Mouse (Mus musculus): ENCODE measurements around the gene Sh2d1b1.
A peak's percentile ranks its signal among the peaks of the same experiment; 100 is the strongest.
"Not testable (repeated sequence)": the region's sequence is repeated elsewhere in the genome, so short reads cannot be mapped to it uniquely, and the experiment has no call there.

Gene Sh2d1b1

DNA sequence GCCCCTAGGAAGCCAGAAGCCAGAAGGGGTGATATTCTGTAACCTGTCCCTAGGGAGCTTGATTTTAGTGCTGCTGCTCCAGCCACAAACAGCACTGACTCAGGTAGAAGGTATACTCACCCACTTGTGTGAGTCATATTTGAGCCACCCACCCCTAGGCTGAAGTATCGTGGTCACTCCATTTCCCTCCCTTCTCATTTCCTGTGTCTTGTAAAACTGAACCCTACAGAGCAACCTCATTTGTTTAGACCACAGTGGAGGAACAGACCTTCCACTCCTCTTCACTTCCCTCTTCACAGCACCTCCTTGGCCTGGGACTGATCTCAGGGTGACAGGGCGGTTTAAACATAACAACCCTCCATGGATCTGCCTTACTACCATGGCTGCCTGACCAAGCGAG lies at the start of gene Sh2d1b1:
TSS of gene Sh2d1b1 (plus strand) at position 305 of the 400 bp plus-strand sequence.
- no peak for DNase-seq

DNA sequence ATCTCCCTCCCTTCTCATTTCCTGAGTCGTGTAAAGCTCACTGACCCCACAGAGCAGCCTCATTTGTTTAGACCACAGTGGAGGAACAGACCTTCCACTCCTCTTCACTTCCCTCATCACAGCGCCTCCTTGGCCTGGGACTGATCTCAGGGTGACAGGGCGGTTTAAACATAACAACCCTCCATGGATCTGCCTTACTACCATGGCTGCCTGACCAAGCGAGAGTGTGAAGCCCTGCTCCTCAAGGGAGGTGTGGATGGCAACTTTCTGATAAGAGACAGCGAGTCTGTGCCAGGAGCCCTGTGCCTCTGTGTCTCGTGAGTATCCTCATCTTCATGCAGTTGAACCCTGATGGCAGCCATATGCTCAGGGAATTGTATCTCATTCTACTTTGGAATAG lies 44.4 kb upstream of the Sh2d1b1 start, which contains the start of gene Sh2d1b2:
TSS of gene Sh2d1b2 (plus strand) at position 62 of the 400 bp plus-strand sequence.
- not testable (repeated sequence) for DNase-seq

DNA sequence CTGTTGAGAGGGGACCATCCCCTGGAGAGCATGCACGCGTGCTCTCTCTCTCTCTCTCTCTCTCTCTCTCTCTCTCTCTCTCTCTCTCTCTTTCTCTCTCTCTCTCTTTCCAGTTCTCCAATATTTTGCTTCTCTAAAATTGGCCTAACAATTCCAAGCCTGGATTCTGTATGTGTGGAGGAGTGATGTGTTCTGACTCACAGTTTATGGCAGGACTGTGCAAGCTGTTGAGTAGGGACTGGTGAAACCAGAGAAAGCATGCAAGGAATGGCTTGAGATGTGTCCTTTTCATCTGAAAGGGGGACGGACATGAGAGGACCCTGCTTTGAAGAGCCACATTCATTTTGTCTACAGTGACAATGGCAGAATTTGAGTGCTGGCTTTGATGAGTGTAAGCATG lies 32.1 kb upstream of the Sh2d1b1 start:
- DNase-seq, result no peak

DNA sequence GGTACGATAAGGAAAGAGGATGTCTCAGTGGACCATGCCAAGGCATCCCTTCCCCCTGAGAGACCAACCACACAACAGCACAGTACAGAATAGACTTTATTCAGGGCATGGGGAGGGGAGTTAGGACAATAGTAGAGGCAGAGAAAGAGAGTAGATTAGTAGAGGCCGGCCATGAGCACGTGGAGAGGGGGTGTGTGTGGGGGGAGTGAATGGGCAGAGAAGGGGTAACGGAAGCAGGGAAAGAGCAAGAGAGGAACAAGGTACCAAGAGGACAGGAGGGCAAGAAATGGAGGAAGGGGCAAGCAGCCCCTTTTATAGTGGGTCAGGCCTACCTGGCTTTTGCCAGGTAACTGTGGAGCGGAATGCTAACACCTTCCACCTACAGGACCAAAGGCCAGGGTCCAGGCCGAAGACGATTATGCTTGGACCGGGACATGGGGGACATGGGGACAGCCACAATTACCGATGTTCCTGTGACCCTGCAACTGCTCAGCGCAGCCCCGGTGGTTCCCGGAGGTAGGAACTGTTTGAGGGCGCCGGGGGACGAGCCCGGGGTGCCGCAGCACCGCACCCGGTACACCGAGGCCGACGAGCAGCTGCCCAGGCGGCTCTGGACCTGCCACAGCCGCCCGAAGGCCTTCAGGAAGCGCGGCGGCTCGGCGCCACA lies 22.1 kb upstream of the Sh2d1b1 start:
- DNase-seq, result no peak

DNA sequence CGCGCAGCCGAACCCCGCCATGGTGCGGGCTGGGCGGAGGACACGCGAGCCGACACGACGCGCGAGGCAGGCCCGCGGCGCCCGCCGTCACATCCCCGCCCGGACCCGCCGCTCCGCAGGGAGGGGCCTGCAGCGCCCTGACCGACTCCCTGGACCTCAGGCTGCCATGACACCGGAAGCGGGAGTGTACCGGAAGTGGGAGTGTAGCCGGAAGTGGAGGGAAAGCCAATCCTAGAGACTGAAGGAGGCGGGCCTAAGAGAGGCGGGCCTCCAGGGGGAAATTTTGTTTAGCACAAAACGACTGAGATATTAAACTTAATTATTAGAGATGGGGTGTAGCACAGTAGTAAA lies 21.6 kb upstream of the Sh2d1b1 start:
- DNase-seq, result peak; percentile 84 to 91

DNA sequence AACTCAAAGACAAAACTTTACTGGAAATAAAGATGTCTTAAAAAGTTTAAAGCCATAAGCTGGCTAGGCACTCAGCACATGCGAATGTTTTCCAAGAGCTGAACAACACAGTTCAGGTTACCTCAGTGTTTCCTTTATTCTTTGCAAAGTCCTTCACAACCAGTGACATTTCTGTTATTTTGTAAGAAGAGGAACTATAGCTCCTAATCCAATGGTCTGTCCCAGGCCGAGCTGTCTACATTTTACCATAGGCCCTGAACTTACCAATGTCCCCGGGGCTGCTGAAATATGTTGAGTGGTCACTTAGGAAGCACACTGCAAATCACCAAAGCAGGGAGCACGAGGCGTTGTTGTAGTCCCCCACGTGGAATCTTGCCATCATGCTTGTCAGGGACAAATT lies 6.8 kb upstream of the Sh2d1b1 start:
- no peak for DNase-seq

DNA sequence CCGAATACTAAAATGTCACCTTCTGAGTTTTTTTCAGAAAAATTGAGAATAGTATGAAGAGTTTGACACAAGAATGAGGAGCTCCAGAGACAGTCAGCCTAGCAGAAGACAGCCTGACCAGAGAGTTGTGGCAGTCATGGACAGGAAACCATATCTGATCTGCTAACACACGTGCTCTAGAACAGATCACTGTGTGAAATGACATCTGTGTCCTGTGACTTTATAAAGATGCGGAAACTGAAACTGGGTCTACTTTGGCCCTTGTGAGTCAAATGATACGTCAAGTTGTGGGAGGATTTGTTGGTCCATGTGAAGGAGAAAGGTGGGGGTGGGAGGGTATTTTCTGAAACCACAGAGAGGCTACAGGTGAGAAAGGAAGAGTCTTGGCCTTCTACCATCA lies 6.4 kb upstream of the Sh2d1b1 start:
- DNase-seq, result no peak

DNA sequence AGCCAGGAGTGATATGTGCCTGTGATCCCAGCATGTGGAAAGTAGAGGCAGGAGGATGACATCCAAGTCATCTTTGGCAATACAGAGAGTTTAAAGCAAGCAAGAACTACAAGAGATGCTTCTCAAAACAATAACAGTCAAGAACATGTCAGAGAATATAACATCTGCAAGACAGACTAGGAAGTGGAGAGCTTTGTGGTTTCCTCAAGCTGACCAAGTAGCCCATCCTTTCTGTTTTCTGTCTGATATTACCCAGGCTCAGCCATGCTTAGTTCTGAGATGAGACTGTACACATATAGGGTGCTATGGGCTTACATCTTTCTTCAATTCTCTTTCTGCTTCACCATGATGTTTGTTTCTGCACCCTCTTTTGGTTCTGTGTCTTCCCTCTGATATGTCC lies 3.9 kb upstream of the Sh2d1b1 start:
- DNase-seq, result no peak

DNA sequence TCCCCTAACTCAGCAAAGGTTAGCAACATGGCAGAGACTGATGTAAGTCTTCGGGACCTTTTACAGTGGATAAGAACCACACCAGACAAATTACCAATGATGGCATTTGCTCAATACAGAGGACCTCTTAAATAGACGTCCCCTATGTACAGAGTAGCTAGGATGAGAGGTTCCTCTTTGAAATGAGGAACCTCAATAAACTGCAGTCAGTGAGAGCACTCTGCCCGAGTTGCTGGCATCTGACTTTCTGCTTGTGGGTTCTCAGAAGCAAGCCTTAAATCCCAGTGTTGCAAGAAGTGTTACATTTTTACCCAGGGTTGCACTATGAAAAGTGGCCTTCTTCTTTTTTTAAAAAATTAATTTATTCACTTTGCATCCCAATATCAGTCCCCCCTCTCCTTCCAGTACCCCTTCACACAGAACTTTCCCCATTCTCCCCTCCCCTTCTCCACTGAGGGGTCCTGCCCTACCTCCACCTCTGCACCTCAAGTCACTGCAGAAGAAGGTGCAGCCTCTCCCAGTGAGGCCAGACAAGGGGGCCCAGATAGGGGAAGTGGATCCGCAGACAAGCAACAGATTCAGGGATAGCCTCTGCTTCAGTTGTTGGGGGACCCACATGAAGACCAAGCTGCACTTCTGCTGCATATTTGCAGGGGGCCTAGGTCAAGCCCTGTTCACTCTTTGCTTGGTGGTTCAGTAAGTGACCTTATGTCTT lies 5.5 kb downstream of the Sh2d1b1 start:
- DNase-seq, result no peak

DNA sequence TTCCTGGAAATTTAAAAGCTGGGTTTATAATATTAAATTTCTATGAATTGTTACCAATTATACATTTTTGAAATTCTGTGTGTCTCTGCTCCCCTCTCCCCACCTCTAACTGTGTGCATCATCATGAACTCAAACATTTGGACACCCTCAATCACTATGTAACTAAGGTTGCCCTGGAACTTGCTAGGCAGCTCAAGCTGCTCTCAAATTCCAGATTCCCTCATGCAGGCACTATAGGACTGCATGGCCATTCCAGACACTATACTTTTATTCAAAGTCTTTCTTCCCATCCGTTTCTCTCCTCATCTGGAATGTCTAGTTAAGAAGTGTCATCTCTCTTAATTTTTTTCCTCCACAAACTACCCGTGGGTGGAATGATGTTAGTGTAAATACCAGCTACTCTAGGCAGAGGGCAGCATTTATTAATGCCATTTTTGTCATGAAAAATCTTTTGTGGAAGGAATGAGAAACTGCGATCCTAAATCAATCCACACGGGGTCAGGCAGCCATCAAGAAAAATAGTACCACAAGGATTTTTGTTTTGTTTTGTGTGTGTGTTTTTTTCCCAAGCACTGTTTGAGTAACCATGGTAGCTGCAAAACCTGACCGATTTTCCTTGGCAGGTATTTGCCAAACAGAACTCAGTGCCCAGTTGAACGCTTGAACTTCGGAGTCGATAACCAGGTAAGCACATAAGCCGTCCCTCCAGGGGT lies 15.3 kb downstream of the Sh2d1b1 start:
- peak; percentile 52 to 69 for DNase-seq

DNA sequence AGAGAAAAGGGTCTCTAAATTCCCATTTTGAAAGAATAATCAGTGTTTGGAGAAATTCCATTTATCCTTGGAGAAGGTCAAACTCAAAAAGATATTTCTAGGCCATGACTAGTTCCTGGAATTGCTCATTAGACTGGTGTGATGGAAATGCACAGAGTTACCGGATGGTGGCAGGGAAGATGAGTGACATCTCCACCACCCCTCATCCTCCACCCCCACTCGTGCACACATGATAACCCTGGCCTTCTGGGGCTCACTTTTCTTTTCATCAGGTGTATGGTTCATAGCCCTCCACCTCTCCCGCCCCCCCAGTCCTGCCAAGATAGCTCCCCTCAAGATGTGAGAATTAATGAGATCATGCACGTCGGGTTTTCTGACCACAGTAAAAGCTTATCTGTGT lies 16.1 kb downstream of the Sh2d1b1 start:
- DNase-seq, result no peak

DNA sequence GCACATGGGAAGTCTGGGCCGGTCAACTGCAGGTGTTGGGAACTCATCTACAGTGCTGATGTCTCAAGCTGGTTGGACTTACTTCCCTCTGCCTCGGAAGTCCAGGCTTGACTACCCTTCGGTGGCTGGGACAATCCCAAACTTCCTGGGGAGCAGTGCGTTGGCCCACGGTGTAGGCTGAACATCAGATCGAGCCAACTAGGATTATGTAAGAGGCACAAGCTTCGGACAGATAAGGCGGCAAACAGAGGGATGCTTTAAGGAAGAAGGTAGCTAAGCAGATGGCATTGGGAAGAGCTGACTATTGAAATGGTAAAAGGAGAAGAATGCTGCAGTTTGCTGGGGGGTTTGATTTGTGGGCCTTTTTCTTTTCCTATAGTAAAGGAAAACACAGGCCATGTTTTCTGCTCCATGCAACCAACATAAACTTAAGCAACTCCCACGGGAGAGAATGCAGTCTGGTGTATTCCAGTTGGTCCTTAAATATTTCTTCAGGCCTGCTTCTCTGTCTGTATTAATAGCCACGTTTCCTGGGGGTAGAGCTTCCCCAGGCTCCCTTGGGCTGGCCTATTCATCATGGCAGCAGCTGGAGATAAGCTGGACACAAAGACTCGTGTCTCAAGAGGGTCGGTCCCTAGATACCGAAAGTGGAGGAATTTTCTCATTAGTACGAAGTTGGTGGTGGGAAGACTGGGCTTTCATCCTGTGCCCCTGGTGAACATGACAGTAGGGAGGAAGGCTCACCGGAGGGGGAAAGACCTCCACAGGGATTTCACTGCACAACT lies 17.9 kb downstream of the Sh2d1b1 start:
- DNase-seq, result no peak

DNA sequence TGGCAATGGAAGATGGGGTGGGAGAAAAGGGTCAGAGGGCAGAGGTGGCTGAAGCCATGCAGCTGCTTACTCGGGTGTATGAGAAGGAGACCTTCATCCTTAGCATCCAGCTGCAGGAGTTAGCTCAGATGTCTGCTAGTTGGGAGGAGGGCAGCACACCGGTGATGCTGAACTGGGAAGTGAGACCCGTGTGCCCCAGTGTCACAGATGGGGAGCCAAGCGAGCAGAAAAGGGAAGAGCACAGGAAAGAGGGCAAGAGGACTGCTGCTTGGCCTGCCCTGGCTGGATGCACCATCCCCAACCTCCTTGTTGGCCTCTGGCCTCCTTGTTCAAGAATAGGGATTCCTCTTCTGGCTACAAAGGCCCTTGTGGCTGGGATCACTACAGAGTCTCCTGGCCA lies 22.4 kb downstream of the Sh2d1b1 start:
- DNase-seq, result no peak

DNA sequence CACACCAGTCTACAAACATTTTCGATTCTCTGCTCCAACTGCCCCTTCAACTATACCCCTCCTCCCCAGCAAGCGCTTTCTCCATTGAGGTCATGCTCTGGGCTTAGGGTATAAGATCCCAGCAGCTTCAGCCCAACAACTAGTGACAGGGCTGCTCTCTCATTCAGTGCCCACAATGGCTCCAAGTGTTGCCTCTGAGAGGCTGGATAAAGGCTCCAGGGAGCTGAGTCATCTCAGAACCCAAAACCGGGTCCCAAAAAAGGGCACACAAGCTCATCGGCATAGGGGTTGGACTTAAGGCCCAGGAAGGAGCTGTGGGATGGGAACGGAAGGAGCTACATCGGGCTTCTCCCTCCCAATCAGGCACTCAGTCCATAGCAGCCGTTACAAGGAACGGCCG lies 24.6 kb downstream of the Sh2d1b1 start:
- no peak for DNase-seq

DNA sequence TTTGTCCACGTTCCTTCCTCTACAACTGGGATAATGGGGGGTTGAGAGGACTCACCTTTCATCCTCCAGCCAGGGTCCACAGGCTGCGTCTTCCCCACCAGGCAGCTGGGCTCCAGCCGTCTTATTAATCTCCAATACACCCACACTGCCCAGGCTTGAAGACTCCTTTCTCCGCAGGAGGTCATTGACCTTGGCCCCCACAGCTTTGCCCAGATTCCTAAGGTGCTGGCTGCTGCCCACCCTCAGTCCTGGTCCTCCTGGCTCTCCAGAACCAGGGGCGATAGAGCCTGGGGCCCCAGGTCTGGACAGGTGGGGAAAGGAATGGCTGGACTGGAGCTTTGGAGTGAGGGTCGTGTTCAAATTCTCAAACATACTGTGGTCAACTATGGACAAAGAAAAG lies 25.3 kb downstream of the Sh2d1b1 start:
- DNase-seq, result no peak

DNA sequence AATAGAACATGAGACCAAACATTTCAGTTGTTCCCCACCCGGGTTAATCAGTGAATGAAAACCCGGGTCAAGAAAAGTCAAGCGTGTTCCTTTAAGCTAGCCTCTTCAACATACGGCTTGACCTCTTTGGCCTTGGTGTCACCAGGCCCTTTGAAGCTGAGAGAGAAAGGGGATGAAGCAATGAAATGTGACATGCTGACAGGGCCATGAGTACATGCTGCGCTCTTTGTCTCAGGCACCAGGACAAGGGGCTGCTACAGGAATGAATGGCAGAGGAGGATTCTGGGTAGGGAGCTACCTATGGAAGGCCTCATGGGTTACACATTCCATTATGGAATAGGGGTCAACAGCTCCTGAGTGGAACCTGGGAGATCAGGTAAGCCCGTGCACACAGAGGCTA lies 26.0 kb downstream of the Sh2d1b1 start:
- DNase-seq, result no peak

DNA sequence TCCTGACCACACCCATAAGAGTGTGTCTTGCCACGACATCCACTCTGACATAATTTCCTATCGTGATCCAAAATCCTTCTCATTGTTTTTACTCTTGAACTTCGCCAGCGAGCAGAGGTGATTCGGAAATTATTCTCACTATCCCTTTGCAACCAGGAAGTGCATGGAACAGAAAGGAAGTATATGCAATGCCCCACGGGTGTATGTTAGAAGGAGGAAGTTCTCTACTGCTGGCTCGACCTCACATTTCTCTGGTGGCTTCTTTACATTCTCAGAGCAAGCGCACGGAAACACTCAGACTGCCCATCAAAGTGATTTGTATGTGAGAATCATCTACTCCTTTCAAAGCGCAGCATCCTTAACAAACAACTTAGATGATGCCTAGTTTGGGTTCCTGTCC lies 27.9 kb downstream of the Sh2d1b1 start:
- DNase-seq, result no peak

DNA sequence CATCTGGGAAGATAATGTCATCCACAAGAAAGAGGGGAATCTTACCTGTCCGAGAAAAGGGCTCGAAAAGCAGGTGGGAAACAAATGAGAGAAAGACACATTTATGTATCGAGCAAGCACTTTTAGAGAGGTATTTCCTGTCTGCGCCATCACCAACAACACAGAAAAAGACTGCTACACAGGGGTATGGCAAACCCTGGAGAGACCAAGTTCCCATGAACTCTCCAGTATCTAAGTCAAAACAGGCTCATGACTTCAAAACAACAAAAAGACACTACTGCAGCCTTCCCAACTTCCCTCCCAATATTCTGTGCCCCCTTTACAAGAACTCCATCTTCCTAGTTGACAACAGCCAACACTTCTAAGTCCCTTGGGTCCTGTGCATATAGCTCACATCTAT lies 29.1 kb downstream of the Sh2d1b1 start, which contains the start of gene Gm7694:
TSS of gene Gm7694 (minus strand) at position 101 of the 400 bp plus-strand sequence.
- DNase-seq, result no peak

DNA sequence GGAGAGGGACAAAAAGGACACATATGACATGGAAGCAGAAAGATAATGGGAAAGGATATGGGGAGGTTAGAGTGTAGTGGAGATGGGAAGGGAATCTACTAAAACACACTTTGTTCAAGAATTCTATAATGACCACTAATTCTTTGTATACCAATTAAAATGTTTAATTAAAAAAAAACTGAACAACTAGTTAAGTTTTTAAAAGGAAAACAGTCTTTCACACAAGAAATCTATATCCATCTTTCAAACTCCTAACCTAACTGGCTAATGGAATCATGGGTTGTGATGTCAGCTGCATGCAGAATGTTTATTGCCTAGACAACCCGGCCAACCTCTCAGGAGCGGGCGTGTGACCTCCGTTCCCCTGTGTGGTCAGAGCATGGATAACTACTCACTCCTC lies 31.4 kb downstream of the Sh2d1b1 start, which contains the start of gene Spata46:
TSS of gene Spata46 (plus strand) at position 301 of the 400 bp plus-strand sequence.
- DNase-seq, result no peak

DNA sequence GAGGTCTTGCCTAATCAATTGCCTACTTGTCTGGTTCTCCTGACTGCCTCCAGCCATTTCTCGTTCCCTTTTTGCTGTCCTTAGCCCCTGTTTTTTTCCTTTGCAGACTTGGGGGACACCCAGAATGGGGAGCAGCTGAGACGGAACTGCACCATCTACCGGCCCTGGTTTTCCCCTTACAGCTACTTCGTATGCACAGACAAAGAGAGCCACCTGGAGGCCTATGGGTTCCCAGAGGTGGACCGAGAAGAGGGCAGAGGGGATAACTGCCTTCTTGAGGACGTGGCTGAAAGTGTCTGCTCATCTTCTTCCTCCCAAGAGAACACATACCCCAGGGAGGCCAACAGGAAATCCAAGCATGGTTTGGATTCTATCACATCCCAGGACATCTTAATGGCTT lies 34.3 kb downstream of the Sh2d1b1 start:
- DNase-seq, result no peak

DNA sequence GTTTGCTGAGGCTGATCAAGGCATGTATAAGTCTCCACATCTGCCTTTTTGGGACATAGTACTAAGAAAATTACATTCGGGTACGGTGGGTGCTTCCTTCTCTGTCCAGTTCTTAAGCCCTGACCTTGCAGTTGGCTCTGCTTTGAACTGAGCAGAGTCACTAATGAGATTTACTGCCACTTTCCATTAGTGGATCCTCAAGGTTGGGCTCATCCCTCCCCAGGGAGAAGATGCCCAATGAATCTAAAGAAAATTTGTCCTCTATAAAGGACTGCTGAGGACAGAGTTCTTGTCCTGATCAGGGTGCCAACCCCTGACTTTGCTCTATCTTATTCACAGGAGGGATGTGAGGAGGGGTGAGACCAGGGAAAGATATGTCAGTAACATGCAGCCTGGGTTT lies 44.9 kb downstream of the Sh2d1b1 start:
- no peak for DNase-seq

DNA sequence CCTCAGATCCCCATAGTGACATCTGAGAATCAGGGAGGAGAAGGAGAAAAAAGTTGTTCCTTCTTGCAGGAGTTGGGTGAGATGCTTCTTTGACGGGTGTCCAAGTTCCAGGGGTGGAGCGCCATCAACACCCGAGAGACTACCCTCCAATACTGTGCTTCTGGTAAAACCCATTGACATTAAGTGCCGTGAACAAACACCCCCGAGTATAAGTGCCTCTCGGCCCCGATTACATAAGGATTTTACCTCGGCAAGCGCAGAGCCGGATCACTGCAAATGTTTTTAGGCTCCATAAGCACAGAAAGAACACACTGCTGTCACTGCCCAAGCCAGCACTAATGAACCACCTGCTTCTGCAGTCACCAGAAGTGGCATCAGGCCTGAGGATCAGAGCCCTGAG lies 45.9 kb downstream of the Sh2d1b1 start:
- no peak for DNase-seq

DNA sequence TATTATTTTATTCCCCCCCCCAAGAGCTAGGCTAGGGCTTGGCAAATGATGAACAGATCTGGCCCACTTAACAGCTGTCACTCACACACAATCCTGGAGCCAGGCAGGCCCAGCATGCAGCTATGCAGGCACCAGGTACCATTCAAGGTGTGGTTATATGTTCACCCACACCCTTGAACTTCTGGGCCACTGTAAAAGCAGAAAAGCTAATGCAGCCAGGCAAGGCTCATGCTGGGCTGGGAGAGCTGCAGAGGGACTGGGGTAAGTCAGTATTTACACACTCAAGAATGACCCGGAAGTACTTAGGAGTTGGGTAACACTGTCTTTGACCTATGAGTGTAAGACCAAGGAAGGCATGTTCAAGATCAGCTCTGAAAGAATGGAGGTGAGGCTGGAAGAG lies 47.2 kb downstream of the Sh2d1b1 start:
- no peak for DNase-seq
